Mouse (Mus musculus) bone marrow macrophage, adult 2 months (primary cell): ENCODE measurements around the gene Nsg2.

ENCODE experiments used
- CTCF ChIP-seq: IDR thresholded peaks from 2 replicates; pipeline ENCODE4 v1.5.1; 2012; ENCODE audit warnings: low read depth, mild to moderate bottlenecking, low read length, moderate library complexity
- POLR2A ChIP-seq: IDR thresholded peaks from 2 replicates; pipeline ENCODE4 v1.6.1; 2012; ENCODE audit warnings: mild to moderate bottlenecking, low read depth, low read length, borderline replicate concordance

DNA sequence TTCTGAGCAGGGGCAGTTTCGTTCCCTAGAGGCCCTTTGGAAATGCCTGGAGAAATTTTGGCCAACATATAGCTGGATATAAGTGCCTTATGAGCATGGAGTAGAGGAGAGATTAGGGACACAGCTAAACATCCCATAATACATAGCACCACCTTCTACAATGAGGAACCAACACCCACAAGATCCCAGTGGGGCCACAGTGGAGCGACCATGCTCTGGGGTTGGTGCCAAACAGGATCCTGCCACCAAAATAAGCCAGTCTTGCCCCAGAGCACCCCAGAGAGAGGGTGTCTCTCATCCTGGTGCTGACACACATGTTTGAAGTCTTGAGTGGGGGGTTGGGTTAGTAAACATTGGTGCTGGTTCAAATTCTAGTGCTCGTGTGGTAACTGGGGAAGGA, 28.3 kb downstream of the Nsg2 start:
- TF ChIP-seq CTCF (no peak), POLR2A (no peak)
